Mouse (Mus musculus) myocyte (in vitro differentiated cells): ENCODE measurements around the gene Mapk8ip3.

Experiments
- CEBPB ChIP-seq: IDR thresholded peaks from 2 replicates; pipeline ENCODE4 v1.6.1; 2011; ENCODE audit warnings: mild to moderate bottlenecking, moderate library complexity; ENCODE audit not compliant: poor library complexity, insufficient read depth, severe bottlenecking
- MAX ChIP-seq: IDR thresholded peaks from one replicate; pipeline ENCODE4 v1.6.1; 2011; ENCODE audit warnings: low read depth, mild to moderate bottlenecking, control low read depth
- MYOG ChIP-seq, 3 experiments: IDR thresholded peaks; one replicate each; pipeline ENCODE4 v1.6.1; 2011; ENCODE audit warnings: control low read depth in 2 of 3, low read depth in 2 of 3, mild to moderate bottlenecking in 2 of 3; ENCODE audit not compliant: insufficient read length in 2 of 3, control insufficient read depth in 1 of 3, insufficient read depth in 1 of 3
- POLR2A ChIP-seq: IDR thresholded peaks from one replicate; pipeline ENCODE4 v1.6.1; 2011; ENCODE audit warnings: low read depth, mild to moderate bottlenecking, control low read depth, moderate library complexity; ENCODE audit not compliant: insufficient read length
- USF1 ChIP-seq: IDR thresholded peaks from one replicate; pipeline ENCODE4 v1.6.1; 2011; ENCODE audit warnings: low read depth, mild to moderate bottlenecking, control low read depth, moderate library complexity

DNA sequence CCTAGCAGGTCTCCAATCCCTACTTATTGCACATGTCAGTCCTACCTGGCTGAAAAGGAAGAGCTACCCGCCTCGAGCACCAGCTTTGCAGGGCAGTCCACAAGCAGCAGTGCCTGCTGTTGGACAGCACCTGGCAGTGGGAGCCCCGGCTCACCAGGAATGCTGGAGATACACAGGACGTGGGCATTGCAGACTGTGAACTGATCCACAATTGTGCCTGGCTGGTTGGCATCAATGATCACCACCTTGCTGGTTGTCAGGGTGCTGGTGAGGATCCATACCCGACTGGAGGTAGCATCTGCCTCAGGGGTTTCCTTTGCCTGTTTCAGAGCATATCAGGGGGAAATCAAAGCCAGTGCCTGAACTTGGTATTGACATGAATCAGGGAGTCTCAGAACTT is 34.7 kb downstream of the Mapk8ip3 start:
- TF ChIP-seq USF1 (no peak), POLR2A (no peak), CEBPB (no peak), MAX (no peak), MYOG (IDR thresholded peaks at IDR 0.05; ENCODE audit: control insufficient read depth in 1 of 3, insufficient read depth in 1 of 3, insufficient read length in 2 of 3, low read depth in 2 of 3) (no peak)
